Mouse (Mus musculus) liver, adult 2 months (tissue): ENCODE measurements around the gene Klc2.

Experiments
- CTCF ChIP-seq: fragments of 200-500 bp; IDR thresholded peaks from 2 replicates; pipeline ENCODE4 v1.5.1; 2011; ENCODE audit warnings: low read depth, low read length, control low read depth
- POLR2A ChIP-seq: fragments of 200-500 bp; IDR thresholded peaks from 2 replicates; pipeline ENCODE4 v1.6.1; 2011; ENCODE audit warnings: low read length, control low read depth; ENCODE audit not compliant: insufficient read depth; ENCODE audit errors: extremely low read depth

DNA sequence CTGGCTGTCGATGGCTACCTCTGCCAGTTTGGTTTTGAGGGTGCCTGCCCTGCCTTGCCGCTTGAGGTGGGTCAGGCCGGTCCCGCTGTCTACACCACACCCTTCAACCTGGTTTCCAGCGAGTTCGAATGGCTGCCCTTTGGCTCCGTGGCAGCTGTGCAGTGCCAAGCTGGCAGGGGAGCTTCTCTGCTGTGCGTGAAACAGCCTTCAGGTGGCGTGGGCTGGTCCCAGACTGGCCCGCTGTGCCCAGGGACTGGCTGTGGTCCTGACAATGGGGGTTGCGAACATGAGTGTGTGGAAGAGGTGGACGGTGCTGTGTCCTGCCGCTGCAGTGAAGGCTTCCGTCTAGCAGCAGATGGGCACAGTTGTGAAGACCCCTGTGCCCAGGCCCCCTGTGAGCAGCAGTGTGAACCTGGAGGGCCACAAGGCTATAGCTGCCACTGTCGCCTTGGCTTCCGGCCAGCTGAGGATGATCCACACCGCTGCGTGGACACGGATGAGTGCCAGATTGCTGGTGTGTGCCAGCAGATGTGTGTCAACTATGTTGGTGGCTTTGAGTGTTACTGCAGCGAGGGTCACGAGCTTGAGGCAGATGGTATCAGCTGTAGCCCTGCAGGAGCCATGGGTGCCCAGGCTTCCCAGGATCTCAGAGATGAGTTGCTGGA is 49.7 kb downstream of the Klc2 start:
- TF ChIP-seq POLR2A = no peak
- no peak for TF ChIP-seq CTCF
